Mouse (Mus musculus) heart, postnatal 10 days (tissue): ENCODE data around the gene 4931409K22Rik. TPM values are rescaled to one million over a fixed set of nuclear protein-coding genes. Genes with fewer than 3 reads are reported as not detected.
A peak's percentile ranks its signal among the peaks of the same experiment; 100 is the strongest.
"Not testable (repeated sequence)": the region's sequence is repeated elsewhere in the genome, so short reads cannot be mapped to it uniquely, and the experiment has no call there.

ENCODE experiments used
- DNase-seq, 2 experiments: peaks; one replicate each; pipeline ENCODE4 v3.0.0; 2021
- intact Hi-C: fragments of 180-260 bp; cut with DNase I; formaldehyde crosslinking; loops from one replicate; pipeline ENCODE4 v1.15.1; 2025
- total RNA-seq, 2 experiments: library from RNA; stranded (reverse); gene quantifications; 2 replicates each; pipeline ENCODE4 v1.2.3; 2021

4931409K22Rik gene
- total RNA-seq, 2 experiments from 2014 or later, result not detected

GRCm38 (mm10) chr5:24594346-24594745, 37.7 kb upstream of the 4931409K22Rik start:
- DNase-seq, result no peak
- intact Hi-C loops, result no loop called here

- intact Hi-C loops, result no loop called here
- no peak for DNase-seq
Observed at GRCm38 (mm10) chr5:24593928-24594327, 37.3 kb upstream of the 4931409K22Rik start.

- intact Hi-C loops, result no loop called here
- no peak for DNase-seq
Observed at GRCm38 (mm10) chr5:24593230-24593629, 36.6 kb upstream of the 4931409K22Rik start.

- intact Hi-C loops, result no loop called here
- peak in 1 of 2 experiments; percentile 15 for DNase-seq
Observed at GRCm38 (mm10) chr5:24592471-24593160, 36.0 kb upstream of the 4931409K22Rik start.

- peak in 1 of 2 experiments; percentile 6 for DNase-seq
- intact Hi-C loops, result no loop called here
Observed at GRCm38 (mm10) chr5:24591796-24592470, 35.3 kb upstream of the 4931409K22Rik start.

- intact Hi-C loops, result no loop called here
- peak; percentile 24 to 36 for DNase-seq
Observed at GRCm38 (mm10) chr5:24591268-24591721, 34.7 kb upstream of the 4931409K22Rik start.

- intact Hi-C loops, result no loop called here
- no peak for DNase-seq
Observed at GRCm38 (mm10) chr5:24589511-24590500, 33.2 kb upstream of the 4931409K22Rik start.

GRCm38 (mm10) chr5:24587200-24587577, 30.6 kb upstream of the 4931409K22Rik start:
- DNase-seq, result peak in 1 of 2 experiments; percentile 21
- intact Hi-C loops, result no loop called here

GRCm38 (mm10) chr5:24586547-24587199, 30.1 kb upstream of the 4931409K22Rik start, which contains the start of gene Chpf2:
Chpf2 (plus strand) TSS chr5:24586741.
- peak; percentile 87 for DNase-seq
- intact Hi-C loops, result no loop called here

- intact Hi-C loops, result no loop called here
- DNase-seq, result no peak
Observed at GRCm38 (mm10) chr5:24586106-24586505, 29.5 kb upstream of the 4931409K22Rik start.

- intact Hi-C loops, result no loop called here
- no peak for DNase-seq
Observed at GRCm38 (mm10) chr5:24578109-24578963, 21.7 kb upstream of the 4931409K22Rik start.

GRCm38 (mm10) chr5:24577183-24577929, 20.7 kb upstream of the 4931409K22Rik start, which contains the start of gene Abcf2:
Abcf2 (minus strand) TSS chr5:24577467.
- peak; percentile 100 for DNase-seq
- intact Hi-C loops, result loop anchor here (2.0 kb wide), 1 partner anchor 27 kb away; no protein-coding TSS in a partner anchor

- intact Hi-C loops, result loop anchor here (2.0 kb wide), 1 partner anchor 28 kb away; no protein-coding TSS in a partner anchor
- DNase-seq, result no peak
Observed at GRCm38 (mm10) chr5:24576801-24577182, 20.2 kb upstream of the 4931409K22Rik start.

- intact Hi-C loops, result loop anchor here (2.0 kb wide), 1 partner anchor 29 kb away; no protein-coding TSS in a partner anchor
- DNase-seq, result no peak
Observed at GRCm38 (mm10) chr5:24575948-24576347, 19.3 kb upstream of the 4931409K22Rik start.

- DNase-seq, intact Hi-C loops: not testable (repeated sequence)
Observed at GRCm38 (mm10) chr5:24555335-24555734, 1.3 kb downstream of the 4931409K22Rik start.

- intact Hi-C loops, result no loop called here
- peak in 1 of 2 experiments; percentile 28 for DNase-seq
Observed at GRCm38 (mm10) chr5:24553621-24554244, 2.9 kb downstream of the 4931409K22Rik start.

GRCm38 (mm10) chr5:24551317-24551688, 5.3 kb downstream of the 4931409K22Rik start:
- intact Hi-C loops, result no loop called here
- DNase-seq, result no peak
